ENCODE assay signal across 10 mouse cellular contexts in genomic region chr4:116221996-116222842, GRCm38 (mm10). TPM values are rescaled to one million over a fixed set of nuclear protein-coding genes. Genes with fewer than 3 reads are reported as not detected.
A peak's percentile ranks its signal among the peaks of the same experiment; 100 is the strongest.
DNase-seq lines count a peak whose midpoint lies in the region; ATAC-seq lines count a peak whose summit lies in the region.
"Had no signal": no experiment of that assay in that cellular context is flagged by ENCODE, and none has a peak within 500 bp of the region (broad histone marks: within the 10 kb centered on the region; RNA-seq: fewer than 3 reads in every experiment).

No protein-coding gene starts in this region.

- DNase-seq in frontal cortex, postnatal 10 days (ENCODE audit: low spot score in 2 of 2): no peak
- peak; percentile 27 for DNase-seq in T-cell, adult 2 months (ENCODE audit: low spot score)
- peak; percentile 53 for DNase-seq in embryo, embryonic 10 days (ENCODE audit: low spot score)
- DNase-seq in layer of hippocampus, adult 18-20 months (ENCODE audit: low spot score in 2 of 2): peak; percentile 26 to 36
- peak; percentile 65 for DNase-seq in mesoderm, embryonic 11.5 days (ENCODE audit: low read depth, low spot score)

- H3K4me1 ChIP-seq in heart, embryonic 14.5 days (ENCODE audit: control insufficient read depth in 2 of 2, insufficient read depth in 2 of 2, low read length in 2 of 2): peaks cover 0 to 8% of the 10 kb centered on the region in 2 experiments; a peak in 2 of 4 replicates
- H3K4me1 ChIP-seq in stomach, embryonic 15.5 days: peaks cover 5% of the 10 kb centered on the region; the same call in 1 of the 2 replicates

- peak overlapping the region; percentile 100 for H3K27ac ChIP-seq in heart, embryonic 14.5 days (replicated peaks in 1 of 2; ENCODE audit: control insufficient read depth in 1 of 2, insufficient read depth in 1 of 2, low read depth in 2 of 2, low read length in 2 of 2)
- H3K27ac ChIP-seq in stomach, embryonic 15.5 days: peak overlapping the region; percentile 95

- H3K27me3 ChIP-seq in heart, embryonic 14.5 days (ENCODE audit: control insufficient read depth, insufficient read depth, low read length): no peaks in the 10 kb centered on the region
- no peaks in the 10 kb centered on the region for H3K27me3 ChIP-seq in stomach, embryonic 15.5 days (replicated peaks)
- H3K27me3 ChIP-seq: Patski had no signal

- H3K4me2 ChIP-seq in heart, embryonic 14.5 days (ENCODE audit: low read length): peak overlapping the region; percentile 75
- peak overlapping the region; percentile 75 for H3K4me2 ChIP-seq in stomach, embryonic 15.5 days

- under 1% methylated on average over 23 of the region's 23 CpGs for WGBS in heart, embryonic 14.5 days
- under 1% methylated on average over 23 of the region's 23 CpGs for WGBS in stomach, embryonic 15.5 days

- H3K4me3 ChIP-seq in heart, embryonic 14.5 days (ENCODE audit: control insufficient read depth in 1 of 2, insufficient read depth in 1 of 2, low read depth in 1 of 2, low read length in 2 of 2): peak overlapping the region; percentile 73 to 97
- H3K4me3 ChIP-seq in stomach, embryonic 15.5 days (replicated peaks): peak overlapping the region; percentile 68

- no peaks in the 10 kb centered on the region for H3K36me3 ChIP-seq in heart, embryonic 14.5 days (ENCODE audit: control insufficient read depth, insufficient read depth, low read length)
- H3K36me3 ChIP-seq in stomach, embryonic 15.5 days: no peaks in the 10 kb centered on the region

- H3K9ac ChIP-seq in heart, embryonic 14.5 days (ENCODE audit: low read length): peak overlapping the region; percentile 97
- H3K9ac ChIP-seq in stomach, embryonic 15.5 days: peak overlapping the region; percentile 47

- no peaks in the 10 kb centered on the region for H3K9me3 ChIP-seq in heart, embryonic 14.5 days (ENCODE audit: control insufficient read depth, low read length)
- no peaks in the 10 kb centered on the region for H3K9me3 ChIP-seq in stomach, embryonic 15.5 days

- peak; percentile 5; the same call in 1 of the 2 replicates for ATAC-seq in frontal cortex, adult (ENCODE audit: low TSS enrichment)
- no peak for ATAC-seq in heart, embryonic 14.5 days (ENCODE audit: insufficient number of reproducible peaks, insufficient read depth, low FRiP score, low read depth)
- no peak for ATAC-seq in stomach, embryonic 15.5 days (ENCODE audit: insufficient read depth, low FRiP score, low read depth)

RNA-seq across cellular contexts. Expression of gene Pik3r3, which starts 0.8 kb away (rescaled TPM):
- polyA plus RNA-seq in heart, embryonic 14.5 days (2014; fragmentation: Nextera tagmentation; extraction: Ambion mirVana): 14.6 and 16.7 TPM in 2 replicates
- 10 to 100 TPM; 31.3 to 34.3 TPM for total RNA-seq in layer of hippocampus, adult 18-20 months (2021)
- 9.3 and 12.2 TPM in 2 replicates for polyA plus RNA-seq in stomach, embryonic 15.5 days (2015; fragmentation: Nextera tagmentation; extraction: Ambion mirVana)

RNA-seq across cellular contexts. Expression of gene Gm49337, which starts 49.0 kb away (rescaled TPM):
- not detected in 2 replicates for polyA plus RNA-seq in heart, embryonic 14.5 days (2014; fragmentation: Nextera tagmentation; extraction: Ambion mirVana)
- total RNA-seq in layer of hippocampus, adult 18-20 months (2021): 1 to 10 TPM; 1.5 to 3.6 TPM
- polyA plus RNA-seq in stomach, embryonic 15.5 days (2015; fragmentation: Nextera tagmentation; extraction: Ambion mirVana): not detected in 2 replicates
- polyA plus RNA-seq: Patski had no signal

RNA-seq across cellular contexts. Expression of gene 1700042G07Rik, which starts 49.0 kb away (rescaled TPM):
- polyA plus RNA-seq in heart, embryonic 14.5 days (2014; fragmentation: Nextera tagmentation; extraction: Ambion mirVana): not detected in 2 replicates
- total RNA-seq in layer of hippocampus, adult 18-20 months (2021): not detected
- not detected in 2 replicates for polyA plus RNA-seq in stomach, embryonic 15.5 days (2015; fragmentation: Nextera tagmentation; extraction: Ambion mirVana)
- total RNA-seq: left cerebral cortex, postnatal 36 days had no signal
- polyA plus RNA-seq: Patski had no signal

RNA-seq across cellular contexts. Expression of gene Tspan1, which starts 54.8 kb away (rescaled TPM):
- 0.19 TPM in 1 of 2 replicates, not detected in the other for polyA plus RNA-seq in heart, embryonic 14.5 days (2014; fragmentation: Nextera tagmentation; extraction: Ambion mirVana)
- total RNA-seq in layer of hippocampus, adult 18-20 months (2021): not detected
- 47.5 and 50.8 TPM in 2 replicates for polyA plus RNA-seq in stomach, embryonic 15.5 days (2015; fragmentation: Nextera tagmentation; extraction: Ambion mirVana)

Comparison
In these comparisons a context has a peak if more than half of its experiments do, and no peak if none do; other contexts are left out.
1. DNase-seq: peak in T-cell, adult 2 months (single experiment), embryo, embryonic 10 days (single experiment), layer of hippocampus, adult 18-20 months (2 of 2) and mesoderm, embryonic 11.5 days (single experiment); none in frontal cortex, postnatal 10 days (0 of 2).